In the genomic region with DNA sequence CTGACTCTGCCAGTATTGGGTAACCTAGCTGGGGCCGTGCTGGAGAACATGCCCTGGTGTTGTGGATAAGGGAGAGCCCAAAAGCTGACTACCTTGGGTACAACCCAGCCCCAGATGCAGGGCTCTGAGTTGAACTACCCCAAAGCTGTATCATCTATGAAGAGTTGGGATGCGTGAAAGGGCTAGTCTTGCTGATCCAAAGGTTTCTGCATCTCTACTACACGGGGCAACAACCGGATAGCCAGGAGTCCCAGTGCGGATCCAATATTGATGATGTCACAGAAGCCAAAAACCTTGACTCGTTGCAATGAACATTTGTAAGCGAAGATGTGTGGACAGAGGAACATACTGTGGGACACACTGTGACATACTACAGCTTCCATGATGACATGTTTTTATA, we compare ENCODE assay signal across 26 mouse cellular contexts. TPM values are rescaled to one million over a fixed set of nuclear protein-coding genes. Genes with fewer than 3 reads are reported as not detected.
DNase-seq lines count a peak whose midpoint lies in the region; ATAC-seq lines count a peak whose summit lies in the region.
"Had no signal": no experiment of that assay in that cellular context is flagged by ENCODE, and none has a peak within 500 bp of the region (broad histone marks: within the 10 kb centered on the region; RNA-seq: fewer than 3 reads in every experiment).

No protein-coding gene starts in this region.

- no peak overlapping the region for H3K9ac ChIP-seq in midbrain, embryonic 11.5 days (ENCODE audit: low read length)
- H3K9ac ChIP-seq in midbrain, embryonic 13.5 days (replicated peaks): no peak overlapping the region

- H3K27me3 ChIP-seq in midbrain, embryonic 11.5 days (ENCODE audit: control insufficient read depth, insufficient read depth, low read length): no peaks in the 10 kb centered on the region
- no peaks in the 10 kb centered on the region for H3K27me3 ChIP-seq in midbrain, embryonic 13.5 days
- H3K27me3 ChIP-seq: CH12.LX, Patski had no signal

- no peaks in the 10 kb centered on the region for H3K36me3 ChIP-seq in midbrain, embryonic 11.5 days (ENCODE audit: control insufficient read depth, insufficient read depth, low read length)
- 0 out of 2 replicates have a peak, but pooled peaks cover 5% of the 10 kb centered on the region for H3K36me3 ChIP-seq in midbrain, embryonic 13.5 days

- no peak overlapping the region for H3K4me2 ChIP-seq in midbrain, embryonic 11.5 days
- no peak overlapping the region for H3K4me2 ChIP-seq in midbrain, embryonic 13.5 days (replicated peaks)

- peak; percentile 76 for DNase-seq in heart, adult 11 months
- no peak for DNase-seq in heart, adult 18-20 months
- peak; percentile 56 for DNase-seq in midbrain, embryonic 11.5 days (ENCODE audit: low spot score, missing footprints)
- peak; percentile 12 to 50 for DNase-seq in urinary bladder, postnatal 4 days (ENCODE audit: low spot score in 2 of 2)
- no peak for DNase-seq in urinary bladder, adult 2 months (ENCODE audit: low spot score)
- DNase-seq: adrenal gland, adult 2 months; adrenal gland, adult 8-10 months; adrenal gland, postnatal 10 days; adrenal gland, postnatal 14 days; adrenal gland, postnatal 25 days; adrenal gland, postnatal 36 days; B cell, adult 2 months; cerebellum, adult 11 months; cerebellum, adult 11-12 months; cerebellum, adult 18-20 months had no signal

- H3K27ac ChIP-seq in midbrain, embryonic 11.5 days (ENCODE audit: low read depth, low read length): no peak overlapping the region
- no peak overlapping the region for H3K27ac ChIP-seq in midbrain, embryonic 13.5 days

- no peak overlapping the region for H3K4me3 ChIP-seq in midbrain, embryonic 11.5 days (ENCODE audit: low read depth, low read length)
- H3K4me3 ChIP-seq in midbrain, embryonic 13.5 days (replicated peaks): no peak overlapping the region

- H3K9me3 ChIP-seq in midbrain, embryonic 11.5 days (ENCODE audit: control insufficient read depth, low read length): no peaks in the 10 kb centered on the region
- no peaks in the 10 kb centered on the region for H3K9me3 ChIP-seq in midbrain, embryonic 13.5 days
- H3K9me3 ChIP-seq: G1E had no signal

- 92% methylated on average over 7 of the region's 7 CpGs for WGBS in midbrain, embryonic 11.5 days
- 95% methylated on average over 7 of the region's 7 CpGs for WGBS in midbrain, embryonic 13.5 days

- no peak for ATAC-seq in midbrain, embryonic 11.5 days (ENCODE audit: low FRiP score)
- ATAC-seq in midbrain, embryonic 13.5 days: no peak
- ATAC-seq: activated CD4-positive, CD25-positive, alpha-beta regulatory T cell, adult 4 months; CD4-positive, CD25-positive, alpha-beta regulatory T cell, adult 4 months; Patski had no signal

- H3K4me1 ChIP-seq in midbrain, embryonic 11.5 days (ENCODE audit: control insufficient read depth, insufficient read depth, low read length): no peaks in the 10 kb centered on the region
- no peaks in the 10 kb centered on the region for H3K4me1 ChIP-seq in midbrain, embryonic 13.5 days (replicated peaks)

RNA-seq across cellular contexts. Expression of a gene that starts 22.1 kb away (rescaled TPM):
- 10 to 100 TPM; 90.5 to 92.1 TPM for total RNA-seq in heart, adult 18-20 months (2021)
- polyA plus RNA-seq in midbrain, embryonic 11.5 days (2014; fragmentation: Nextera tagmentation; extraction: Ambion mirVana): 102 and 110 TPM in 2 replicates
- polyA plus RNA-seq in midbrain, embryonic 13.5 days (2015; fragmentation: Nextera tagmentation; extraction: Ambion mirVana): 116 and 119 TPM in 2 replicates
- 66.4 and 68.1 TPM in 2 replicates for polyA plus RNA-seq in urinary bladder, adult 2 months (2012; rRNA removed)

RNA-seq across cellular contexts. Expression of a gene that starts 25.7 kb away (rescaled TPM):
- not detected for total RNA-seq in heart, adult 18-20 months (2021)
- polyA plus RNA-seq in midbrain, embryonic 11.5 days (2014; fragmentation: Nextera tagmentation; extraction: Ambion mirVana): 0.86 and 1.2 TPM in 2 replicates
- polyA plus RNA-seq in midbrain, embryonic 13.5 days (2015; fragmentation: Nextera tagmentation; extraction: Ambion mirVana): 0.64 TPM in 1 of 2 replicates, not detected in the other
- polyA plus RNA-seq in urinary bladder, adult 2 months (2012; rRNA removed): not detected in 2 replicates
- total RNA-seq: adrenal gland, adult 18-20 months; adrenal gland, adult 2 months; adrenal gland, adult 8-10 months; adrenal gland, postnatal 10 days; adrenal gland, postnatal 14 days; adrenal gland, postnatal 25 days; adrenal gland, postnatal 36 days; adrenal gland, postnatal 4 days; CH12.LX; ES-E14; MEL had no signal
- polyA plus RNA-seq: activated CD4-positive, CD25-positive, alpha-beta regulatory T cell, adult 4 months; adrenal gland, adult 2 months; C2C12; CD4-positive, CD25-positive, alpha-beta regulatory T cell, adult 4 months; G1E; Patski had no signal

Comparison
In these comparisons a context has a peak if more than half of its experiments do, and no peak if none do; other contexts are left out.
1. DNase-seq: peak in heart, adult 11 months (single experiment), midbrain, embryonic 11.5 days (single experiment) and urinary bladder, postnatal 4 days (2 of 2); none in heart, adult 18-20 months (0 of 2) and urinary bladder, adult 2 months (single experiment).